Mouse (Mus musculus): ENCODE results near the gene Prps1l1. TPM values are rescaled to one million over a fixed set of nuclear protein-coding genes. Genes with fewer than 3 reads are reported as not detected.

The Prps1l1 gene
- total RNA-seq, 1 experiment, result not detected

DNA sequence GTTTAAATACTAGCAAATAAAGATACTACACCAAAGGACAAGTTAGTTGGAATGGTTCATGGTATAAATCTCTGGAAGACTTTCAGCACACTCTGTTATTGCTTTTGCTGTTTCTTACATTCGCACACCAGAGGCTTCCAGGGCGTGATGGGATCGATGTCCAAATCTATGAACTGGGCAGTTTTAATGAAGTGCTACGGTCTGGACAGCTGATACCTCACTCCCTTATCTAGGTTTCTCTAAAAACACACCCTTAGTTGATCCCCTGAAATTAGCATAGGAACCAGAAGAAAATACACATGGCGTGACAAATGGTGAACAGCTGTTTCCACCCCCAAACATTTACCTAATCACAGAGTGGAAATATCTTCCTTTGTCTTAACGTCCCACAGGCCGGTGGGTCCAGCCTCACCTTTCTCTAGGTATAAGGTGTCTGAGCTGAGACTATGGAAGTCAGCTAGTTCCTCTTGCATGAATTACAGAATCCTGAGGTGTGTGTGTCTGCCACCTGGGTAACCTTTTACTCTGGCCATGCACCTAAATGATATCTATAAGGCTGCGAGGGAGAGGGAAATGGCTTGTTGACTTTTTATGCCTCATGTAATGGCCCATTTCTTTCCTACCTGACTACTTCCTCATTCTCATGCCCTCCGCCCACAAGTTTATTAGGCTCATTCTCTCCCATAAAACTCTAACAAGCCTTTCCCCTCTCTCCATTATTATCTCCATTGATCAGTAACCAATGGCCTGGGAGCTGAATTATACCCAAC is 32.1 kb downstream of the Prps1l1 start:
- H3K9ac ChIP-seq (ENCODE audit: insufficient read depth, low read depth, low read length, poor library complexity, severe bottlenecking), result no peak overlapping the region
- in situ Hi-C loops (cut with MboI; ENCODE audit: low sequenced_read_pairs in 2 of 2, unreplicated experiment in 2 of 2), result no loop called here
- no peak for DNase-seq (ENCODE audit: low read depth, low spot score)
- H3K4me3 ChIP-seq (ENCODE audit: insufficient read depth in 1 of 2, low read depth in 1 of 2, low read length in 2 of 2, poor library complexity in 1 of 2, severe bottlenecking in 1 of 2), result no peak overlapping the region
- no peaks in the 10 kb centered on the region for H3K36me3 ChIP-seq (ENCODE audit: control insufficient read depth, insufficient read depth, low read length, poor library complexity, severe bottlenecking)
- TF ChIP-seq HCFC1 (IDR thresholded peaks at IDR 0.05; ENCODE audit: borderline replicate concordance, insufficient read depth, low read length), result no peak
- TF ChIP-seq CHD2 (IDR thresholded peaks at IDR 0.05; ENCODE audit: low read depth, low read length), result no peak
- TF ChIP-seq ZNF384 (IDR thresholded peaks at IDR 0.05; ENCODE audit: low read depth, low read length), result no peak
- no peak for TF ChIP-seq ZC3H11A (IDR thresholded peaks at IDR 0.05; ENCODE audit: borderline replicate concordance, low read depth, low read length)
- no peak for TF ChIP-seq MAFK (IDR thresholded peaks at IDR 0.05; ENCODE audit: insufficient read depth, low read depth, low read length)
- no peak overlapping the region for H3K27ac ChIP-seq (ENCODE audit: insufficient read depth, low read depth, low read length, poor library complexity, severe bottlenecking)
- no peaks in the 10 kb centered on the region for H3K9me3 ChIP-seq (ENCODE audit: control insufficient read depth, insufficient read depth, low read depth, low read length)
- H3K4me1 ChIP-seq (ENCODE audit: control insufficient read depth in 2 of 2, insufficient read depth in 2 of 2, low read length in 2 of 2, poor library complexity in 1 of 2), result no peaks in the 10 kb centered on the region

DNA sequence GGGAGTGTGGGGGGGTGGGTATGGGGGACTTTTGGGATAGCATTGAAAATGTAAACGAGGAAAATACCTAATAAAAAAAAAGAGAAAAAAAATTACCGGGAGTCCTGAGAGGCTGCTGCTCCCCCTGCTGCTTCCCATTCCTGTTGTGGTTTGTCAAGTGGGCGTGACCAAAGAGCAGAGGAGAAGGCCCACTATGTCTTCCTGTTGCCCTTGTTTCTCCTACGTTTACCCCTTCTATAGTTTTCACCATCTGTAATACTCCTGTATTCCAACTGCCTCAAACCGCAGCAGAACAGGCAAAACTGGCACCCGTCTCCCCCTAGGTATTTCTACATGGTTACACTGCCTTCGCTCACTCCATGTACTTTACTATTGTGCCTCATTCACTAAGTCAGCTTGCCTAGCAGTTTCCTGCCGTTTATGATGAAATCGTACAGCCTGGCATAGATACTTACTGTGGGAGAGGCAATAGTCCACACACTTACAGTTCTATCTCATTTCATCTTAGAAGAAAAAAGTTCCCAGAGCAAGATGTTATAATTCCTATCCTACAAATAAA is 34.2 kb downstream of the Prps1l1 start:
- in situ Hi-C loops (cut with MboI; ENCODE audit: low sequenced_read_pairs in 2 of 2, unreplicated experiment in 2 of 2), result no loop called here
- no peaks in the 10 kb centered on the region for H3K36me3 ChIP-seq (ENCODE audit: control insufficient read depth, insufficient read depth, low read length, poor library complexity, severe bottlenecking)
- TF ChIP-seq MAFK (IDR thresholded peaks at IDR 0.05; ENCODE audit: insufficient read depth, low read depth, low read length) (no peak), ZNF384 (IDR thresholded peaks at IDR 0.05; ENCODE audit: low read depth, low read length) (no peak), ZC3H11A (IDR thresholded peaks at IDR 0.05; ENCODE audit: borderline replicate concordance, low read depth, low read length) (no peak), HCFC1 (IDR thresholded peaks at IDR 0.05; ENCODE audit: borderline replicate concordance, insufficient read depth, low read length) (no peak), CHD2 (IDR thresholded peaks at IDR 0.05; ENCODE audit: low read depth, low read length) (no peak)
- DNase-seq (ENCODE audit: low read depth, low spot score), result no peak
- no peak overlapping the region for H3K27ac ChIP-seq (ENCODE audit: insufficient read depth, low read depth, low read length, poor library complexity, severe bottlenecking)
- no peaks in the 10 kb centered on the region for H3K4me1 ChIP-seq (ENCODE audit: control insufficient read depth in 2 of 2, insufficient read depth in 2 of 2, low read length in 2 of 2, poor library complexity in 1 of 2)
- no peak overlapping the region for H3K9ac ChIP-seq (ENCODE audit: insufficient read depth, low read depth, low read length, poor library complexity, severe bottlenecking)
- no peak overlapping the region for H3K4me3 ChIP-seq (ENCODE audit: insufficient read depth in 1 of 2, low read depth in 1 of 2, low read length in 2 of 2, poor library complexity in 1 of 2, severe bottlenecking in 1 of 2)
- no peaks in the 10 kb centered on the region for H3K9me3 ChIP-seq (ENCODE audit: control insufficient read depth, insufficient read depth, low read depth, low read length)

DNA sequence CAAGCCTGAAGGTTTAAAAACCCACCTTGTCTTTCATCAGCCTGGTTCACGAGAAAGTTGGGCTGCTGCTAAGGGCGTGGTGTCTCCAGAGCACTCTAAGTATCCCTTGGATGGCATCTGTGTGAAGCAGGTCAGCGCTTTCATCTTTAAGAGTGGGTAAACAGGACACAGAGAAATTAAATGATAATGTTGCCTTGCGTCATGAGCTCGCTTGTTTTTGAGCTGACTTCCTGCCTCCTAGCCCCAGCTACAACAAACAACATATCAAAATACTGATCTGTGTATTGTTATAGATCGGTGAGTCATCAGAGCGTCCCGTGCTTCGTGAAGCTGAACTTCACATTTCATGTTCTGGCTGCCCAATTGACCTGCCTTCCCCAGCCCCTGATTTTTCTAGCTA is 36.7 kb downstream of the Prps1l1 start:
- TF ChIP-seq CHD2 (IDR thresholded peaks at IDR 0.05; ENCODE audit: low read depth, low read length) (no peak), ZNF384 (IDR thresholded peaks at IDR 0.05; ENCODE audit: low read depth, low read length) (no peak), MAFK (IDR thresholded peaks at IDR 0.05; ENCODE audit: insufficient read depth, low read depth, low read length) (no peak), HCFC1 (IDR thresholded peaks at IDR 0.05; ENCODE audit: borderline replicate concordance, insufficient read depth, low read length) (no peak), ZC3H11A (IDR thresholded peaks at IDR 0.05; ENCODE audit: borderline replicate concordance, low read depth, low read length) (no peak)
- Histone ChIP-seq H3K36me3 (ENCODE audit: control insufficient read depth, insufficient read depth, low read length, poor library complexity, severe bottlenecking) (no peaks in the 10 kb centered on the region), H3K9ac (ENCODE audit: insufficient read depth, low read depth, low read length, poor library complexity, severe bottlenecking) (no peak overlapping the region), H3K4me3 (ENCODE audit: insufficient read depth in 1 of 2, low read depth in 1 of 2, low read length in 2 of 2, poor library complexity in 1 of 2, severe bottlenecking in 1 of 2) (no peak overlapping the region), H3K27ac (ENCODE audit: insufficient read depth, low read depth, low read length, poor library complexity, severe bottlenecking) (no peak overlapping the region), H3K9me3 (ENCODE audit: control insufficient read depth, insufficient read depth, low read depth, low read length) (no peaks in the 10 kb centered on the region), H3K4me1 (ENCODE audit: control insufficient read depth in 2 of 2, insufficient read depth in 2 of 2, low read length in 2 of 2, poor library complexity in 1 of 2) (no peaks in the 10 kb centered on the region)
- in situ Hi-C loops (cut with MboI; ENCODE audit: low sequenced_read_pairs in 2 of 2, unreplicated experiment in 2 of 2), result no loop called here
- DNase-seq (ENCODE audit: low read depth, low spot score), result no peak

- TF ChIP-seq HCFC1 (IDR thresholded peaks at IDR 0.05; ENCODE audit: borderline replicate concordance, insufficient read depth, low read length), result no peak
- no peak for TF ChIP-seq ZC3H11A (IDR thresholded peaks at IDR 0.05; ENCODE audit: borderline replicate concordance, low read depth, low read length)
- TF ChIP-seq CHD2 (IDR thresholded peaks at IDR 0.05; ENCODE audit: low read depth, low read length), result no peak
- no peak for TF ChIP-seq MAFK (IDR thresholded peaks at IDR 0.05; ENCODE audit: insufficient read depth, low read depth, low read length)
- TF ChIP-seq ZNF384 (IDR thresholded peaks at IDR 0.05; ENCODE audit: low read depth, low read length), result no peak
- in situ Hi-C loops (cut with MboI; ENCODE audit: low sequenced_read_pairs in 2 of 2, unreplicated experiment in 2 of 2), result no loop called here
- H3K27ac ChIP-seq (ENCODE audit: insufficient read depth, low read depth, low read length, poor library complexity, severe bottlenecking), result no peak overlapping the region
- no peaks in the 10 kb centered on the region for H3K9me3 ChIP-seq (ENCODE audit: control insufficient read depth, insufficient read depth, low read depth, low read length)
- H3K4me3 ChIP-seq (ENCODE audit: insufficient read depth in 1 of 2, low read depth in 1 of 2, low read length in 2 of 2, poor library complexity in 1 of 2, severe bottlenecking in 1 of 2), result no peak overlapping the region
- H3K36me3 ChIP-seq (ENCODE audit: control insufficient read depth, insufficient read depth, low read length, poor library complexity, severe bottlenecking), result no peaks in the 10 kb centered on the region
- no peak for DNase-seq (ENCODE audit: low read depth, low spot score)
- no peak overlapping the region for H3K9ac ChIP-seq (ENCODE audit: insufficient read depth, low read depth, low read length, poor library complexity, severe bottlenecking)
- H3K4me1 ChIP-seq (ENCODE audit: control insufficient read depth in 2 of 2, insufficient read depth in 2 of 2, low read length in 2 of 2, poor library complexity in 1 of 2), result no peaks in the 10 kb centered on the region
Observed at GRCm38 (mm10) chr12:35022066-35022465, 37.5 kb downstream of the Prps1l1 start.
